Comparison of ENCODE assay signal across 10 mouse cellular contexts in the genomic region with DNA sequence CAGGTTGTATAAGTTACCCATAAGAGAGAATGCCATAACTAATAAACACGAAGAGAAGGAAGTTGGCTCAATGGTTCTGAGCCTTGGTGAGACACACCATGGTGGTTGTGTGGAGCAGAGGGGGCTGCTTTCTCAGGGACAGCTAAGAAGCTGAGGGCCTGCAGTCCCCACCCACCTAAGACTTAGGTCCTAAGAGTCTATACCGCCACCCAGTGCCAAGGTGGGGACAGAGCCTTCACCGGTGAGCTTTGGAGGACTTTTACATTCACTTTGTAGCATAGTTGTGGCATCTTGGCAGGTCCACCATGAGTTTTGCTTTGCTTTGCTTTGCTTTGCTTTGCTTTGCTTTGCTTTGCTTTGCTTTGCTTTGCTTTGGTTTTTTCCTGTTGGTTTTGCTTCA.
DNase-seq lines count a peak whose midpoint lies in the region; ATAC-seq and TF ChIP-seq lines count a peak whose summit lies in the region.
"Had no signal": no experiment of that assay in that cellular context is flagged by ENCODE, and none has a peak within 500 bp of the region (broad histone marks: within the 10 kb centered on the region; RNA-seq: fewer than 3 reads in every experiment).

No protein-coding gene starts in this region.

- no peaks in the 10 kb centered on the region for H3K36me3 ChIP-seq in kidney, postnatal 0 days (ENCODE audit: insufficient read depth, low read length)
- peaks cover 24 to 73% of the 10 kb centered on the region in 2 experiments for H3K36me3 ChIP-seq in CH12.LX (replicated peaks in 1 of 2; ENCODE audit: control insufficient read depth in 1 of 2, insufficient read depth in 1 of 2, low read length in 1 of 2)
- no peaks in the 10 kb centered on the region for H3K36me3 ChIP-seq in stomach, postnatal 0 days (ENCODE audit: control insufficient read depth, insufficient read depth, low read length)
- no peaks in the 10 kb centered on the region for H3K36me3 ChIP-seq in midbrain, embryonic 11.5 days (ENCODE audit: control insufficient read depth, insufficient read depth, low read length)

- H3K27me3 ChIP-seq in kidney, postnatal 0 days (ENCODE audit: insufficient read depth, low read length) = no peaks in the 10 kb centered on the region
- H3K27me3 ChIP-seq in CH12.LX (replicated peaks) = no peaks in the 10 kb centered on the region
- H3K27me3 ChIP-seq in stomach, postnatal 0 days (ENCODE audit: control insufficient read depth, insufficient read depth, low read length) = no peaks in the 10 kb centered on the region
- no peaks in the 10 kb centered on the region for H3K27me3 ChIP-seq in midbrain, embryonic 11.5 days (ENCODE audit: control insufficient read depth, insufficient read depth, low read length)
- H3K27me3 ChIP-seq: kidney, embryonic 15.5 days; midbrain, embryonic 12.5 days had no signal

- H3K4me3 ChIP-seq in kidney, postnatal 0 days (replicated peaks; ENCODE audit: low read depth, low read length) = no peak overlapping the region
- H3K4me3 ChIP-seq in CH12.LX (replicated peaks in 1 of 3; ENCODE audit: low read depth in 2 of 3, low read length in 2 of 3, poor library complexity in 1 of 3) = no peak overlapping the region
- no peak overlapping the region for H3K4me3 ChIP-seq in stomach, postnatal 0 days (ENCODE audit: low read depth, low read length)
- no peak overlapping the region for H3K4me3 ChIP-seq in midbrain, embryonic 11.5 days (ENCODE audit: low read depth, low read length)
- H3K4me3 ChIP-seq: kidney, embryonic 15.5 days; limb, embryonic 10.5 days; midbrain, embryonic 12.5 days had no signal

- H3K4me2 ChIP-seq in kidney, postnatal 0 days (ENCODE audit: low read length) = no peak overlapping the region
- H3K4me2 ChIP-seq in CH12.LX (ENCODE audit: insufficient read depth, low read depth, poor library complexity, severe bottlenecking) = no peak overlapping the region
- H3K4me2 ChIP-seq in stomach, postnatal 0 days (replicated peaks; ENCODE audit: low read depth) = no peak overlapping the region
- no peak overlapping the region for H3K4me2 ChIP-seq in midbrain, embryonic 11.5 days
- H3K4me2 ChIP-seq: kidney, embryonic 15.5 days; midbrain, embryonic 12.5 days had no signal

- no peak for TF ChIP-seq EP300 in CH12.LX (IDR thresholded peaks at IDR 0.05; ENCODE audit: low read length)
- no peak for TF ChIP-seq EP300 in stomach, postnatal 0 days (optimal IDR thresholded peaks at IDR 0.05)

- no peak overlapping the region for H3K27ac ChIP-seq in kidney, postnatal 0 days
- no peak overlapping the region for H3K27ac ChIP-seq in CH12.LX (ENCODE audit: insufficient read depth, low read depth)
- no peak overlapping the region for H3K27ac ChIP-seq in stomach, postnatal 0 days (replicated peaks)
- no peak overlapping the region for H3K27ac ChIP-seq in midbrain, embryonic 11.5 days (ENCODE audit: low read depth, low read length)
- H3K27ac ChIP-seq: kidney, embryonic 15.5 days; limb, embryonic 10.5 days; midbrain, embryonic 12.5 days had no signal

- no peak for DNase-seq in kidney, postnatal 0 days (ENCODE audit: low spot score)
- no peak for DNase-seq in kidney, adult 8-10 months
- DNase-seq in CH12.LX (ENCODE audit: extremely low read depth) = peak; percentile 39
- DNase-seq in brain, embryonic 14.5 days (ENCODE audit: low read depth) = no peak
- DNase-seq in stomach, postnatal 0 days (ENCODE audit: low spot score) = no peak
- no peak for DNase-seq in midbrain, embryonic 11.5 days (ENCODE audit: low spot score, missing footprints)
- DNase-seq in layer of hippocampus, postnatal 36 days = no peak

- H3K4me1 ChIP-seq in kidney, postnatal 0 days (replicated peaks; ENCODE audit: insufficient read depth, low read length) = 0 out of 2 replicates have a peak, but pooled peaks cover 3% of the 10 kb centered on the region
- peaks cover 3 to 60% of the 10 kb centered on the region in 2 experiments for H3K4me1 ChIP-seq in CH12.LX (ENCODE audit: control insufficient read depth in 1 of 2, insufficient read depth in 2 of 2)
- H3K4me1 ChIP-seq in stomach, postnatal 0 days (replicated peaks; ENCODE audit: control insufficient read depth, insufficient read depth) = no peaks in the 10 kb centered on the region
- H3K4me1 ChIP-seq in midbrain, embryonic 11.5 days (ENCODE audit: control insufficient read depth, insufficient read depth, low read length) = peaks cover 12% of the 10 kb centered on the region

- no peaks in the 10 kb centered on the region for H3K9me3 ChIP-seq in kidney, postnatal 0 days (replicated peaks; ENCODE audit: low read length)
- no peaks in the 10 kb centered on the region for H3K9me3 ChIP-seq in CH12.LX (replicated peaks; ENCODE audit: low read length)
- H3K9me3 ChIP-seq in stomach, postnatal 0 days (ENCODE audit: control insufficient read depth, low read length) = no peaks in the 10 kb centered on the region
- H3K9me3 ChIP-seq in midbrain, embryonic 11.5 days (ENCODE audit: control insufficient read depth, low read length) = no peaks in the 10 kb centered on the region
- H3K9me3 ChIP-seq: kidney, embryonic 15.5 days; limb, embryonic 10.5 days; midbrain, embryonic 12.5 days had no signal

- TF ChIP-seq RAD21 in CH12.LX (IDR thresholded peaks at IDR 0.05; ENCODE audit: low read depth, low read length) = peak; percentile 71

- TF ChIP-seq CTCF in kidney, postnatal 0 days (IDR thresholded peaks at IDR 0.05; ENCODE audit: low read depth) = peak; percentile 63
- peak in 1 of 2 experiments; percentile 67; a peak in 2 of 4 replicates for TF ChIP-seq CTCF in CH12.LX (conservative IDR thresholded peaks at IDR 0.05 in 1 of 2, IDR thresholded peaks at IDR 0.05 in 1 of 2; ENCODE audit: low read depth in 2 of 2, low read length in 2 of 2)
- TF ChIP-seq CTCF in brain, embryonic 14.5 days (IDR thresholded peaks at IDR 0.05; ENCODE audit: borderline replicate concordance, extremely low read depth, insufficient read depth, insufficient read length) = peak; percentile 21; the same call in 1 of the 2 replicates
- peak; percentile 62 for TF ChIP-seq CTCF in stomach, postnatal 0 days (IDR thresholded peaks at IDR 0.05; ENCODE audit: low read depth)

- no peak overlapping the region for H3K9ac ChIP-seq in kidney, postnatal 0 days (ENCODE audit: low read depth, low read length)
- H3K9ac ChIP-seq in CH12.LX (ENCODE audit: insufficient read depth, low read depth) = no peak overlapping the region
- H3K9ac ChIP-seq in stomach, postnatal 0 days (ENCODE audit: low read length) = no peak overlapping the region
- H3K9ac ChIP-seq in midbrain, embryonic 11.5 days (ENCODE audit: low read length) = no peak overlapping the region
- H3K9ac ChIP-seq: kidney, embryonic 15.5 days; midbrain, embryonic 12.5 days had no signal

- TF ChIP-seq POLR2A in CH12.LX (IDR thresholded peaks at IDR 0.05; ENCODE audit: low read depth, low read length) = no peak
- TF ChIP-seq POLR2A in brain, embryonic 14.5 days (IDR thresholded peaks at IDR 0.05; ENCODE audit: borderline replicate concordance, extremely low read depth, insufficient read depth, insufficient read length, poor library complexity, severe bottlenecking) = no peak

- dilution Hi-C loops in CH12.LX (cut with MboI; ENCODE audit: extremely low pct_ligation_motif_present, extremely low pct_unique_long_range_greater_than_20kb, low sequenced_read_pairs) = no loop called here

- no peak for ATAC-seq in kidney, postnatal 0 days (replicated peaks; ENCODE audit: low FRiP score, low read depth)
- ATAC-seq in stomach, postnatal 0 days (ENCODE audit: low FRiP score, low TSS enrichment) = no peak
- no peak for ATAC-seq in midbrain, embryonic 11.5 days (ENCODE audit: low FRiP score)

- in situ Hi-C loops in CH12.LX (cut with MboI; ENCODE audit: low pct_ligation_motif_present, low pct_unique_long_range_greater_than_20kb, low sequenced_read_pairs) = loop anchor here (10.0 kb wide), 1 partner anchor 90 kb away; the partner anchor contains the start of gene Hivep1

- WGBS in kidney, postnatal 0 days = 76% methylated on average over 3 of the region's 3 CpGs
- 66% methylated on average over 3 of the region's 3 CpGs for WGBS in stomach, postnatal 0 days
- 63% methylated on average over 3 of the region's 3 CpGs for WGBS in midbrain, embryonic 11.5 days

- peaks cover 54% of the 10 kb centered on the region for H3K79me2 ChIP-seq in CH12.LX (replicated peaks; ENCODE audit: control insufficient read depth, extremely low read depth, insufficient read depth, poor library complexity, severe bottlenecking)

TF ChIP-seq in CH12.LX, 34 proteins besides CTCF, POLR2A, EP300 and RAD21:
- TF ChIP-seq GABPA (IDR thresholded peaks at IDR 0.05; ENCODE audit: insufficient replicate concordance, low read depth, low read length) (no peak), SMC3 (IDR thresholded peaks at IDR 0.05; ENCODE audit: low read depth, low read length) (peak; percentile 69)
